Mouse (Mus musculus) cerebellum, adult 2 months (tissue): ENCODE measurements around the gene Scaf4. TPM values are rescaled to one million over a fixed set of nuclear protein-coding genes. Genes with fewer than 3 reads are reported as not detected.

Experiments used
- DNase-seq, 2 experiments: peaks; one replicate each; pipeline ENCODE4 v3.0.0; 2021
- H3K27ac ChIP-seq: fragments of 200-500 bp; 2 replicates; pipeline ENCODE4 v1.5.1; 2012; ENCODE audit warnings: low read length, control low read depth, inconsistent platforms; ENCODE audit not compliant: insufficient read depth
- H3K27me3 ChIP-seq: fragments of 200-500 bp; 2 replicates; pipeline ENCODE4 v1.6.1; 2012; ENCODE audit warnings: inconsistent platforms, mild to moderate bottlenecking, low read length, moderate library complexity; ENCODE audit not compliant: control insufficient read depth, insufficient read depth
- H3K4me1 ChIP-seq: fragments of 200-500 bp; 2 replicates; pipeline ENCODE4 v1.6.1; 2011; ENCODE audit warnings: low read length; ENCODE audit not compliant: control insufficient read depth, insufficient read depth
- H3K4me3 ChIP-seq: fragments of 200-500 bp; replicated peaks from 2 replicates; pipeline ENCODE3; 2011; ENCODE audit warnings: mild to moderate bottlenecking, low read depth, low read length, control low read depth; ENCODE audit not compliant: insufficient read depth
- CTCF ChIP-seq: fragments of 200-500 bp; IDR thresholded peaks from 2 replicates; pipeline ENCODE4 v1.5.1; 2011; ENCODE audit warnings: low read depth, mild to moderate bottlenecking, control low read depth, low read length, moderate library complexity, borderline replicate concordance; ENCODE audit not compliant: insufficient read depth
- POLR2A ChIP-seq: fragments of 200-500 bp; IDR thresholded peaks from 2 replicates; pipeline ENCODE4 v1.6.1; 2011; ENCODE audit warnings: low read length, control low read depth, borderline replicate concordance; ENCODE audit not compliant: insufficient read depth
- WGBS: fragments of 180-500 bp; shearing (Covaris S2); methylation state at CpG from one replicate; pipeline ENCODE4 v1.1.7; 2018; 5-methylcytosine and 5-hydroxymethylcytosine counted together
- polyA plus RNA-seq: library from polyadenylated mRNA; depleted of rRNA; stranded (reverse); fragments of >200 nt; gene quantifications from 2 replicates; pipeline ENCODE4 v1.2.3, GENCODE M21; 2012

Scaf4 gene
- polyA plus RNA-seq, 1 experiment: 48.4 TPM

- WGBS: 26% methylated on average over 14 of the region's 14 CpGs
- Histone ChIP-seq H3K27me3 (no peaks in the 10 kb centered on the region), H3K4me1 (peaks cover 21% of the 10 kb centered on the region), H3K4me3 (peak overlapping the region; percentile 79), H3K27ac (no peak overlapping the region)
- DNase-seq: no peak
- TF ChIP-seq POLR2A: no peak
- no peak for TF ChIP-seq CTCF
Measured at GRCm38 (mm10) chr16:90282620-90283265, 1.6 kb downstream of the Scaf4 start.

- DNase-seq: no peak
- no peak for TF ChIP-seq POLR2A
- no peak for TF ChIP-seq CTCF
- no peaks in the 10 kb centered on the region for H3K27me3 ChIP-seq
- H3K4me3 ChIP-seq: no peak overlapping the region
- 90% methylated on average over 9 of the region's 9 CpGs for WGBS
- peaks cover 21% of the 10 kb centered on the region for H3K4me1 ChIP-seq
- no peak overlapping the region for H3K27ac ChIP-seq
Measured at GRCm38 (mm10) chr16:90281406-90281805, 2.9 kb downstream of the Scaf4 start.

- 49% methylated on average over 5 of the region's 5 CpGs for WGBS
- DNase-seq: no peak
- Histone ChIP-seq H3K27me3 (no peaks in the 10 kb centered on the region), H3K4me3 (no peak overlapping the region), H3K4me1 (peaks cover 21% of the 10 kb centered on the region), H3K27ac (no peak overlapping the region)
- TF ChIP-seq CTCF: no peak
- TF ChIP-seq POLR2A: no peak
Measured at GRCm38 (mm10) chr16:90280989-90281388, 3.3 kb downstream of the Scaf4 start.

GRCm38 (mm10) chr16:90280515-90280914 lies 3.8 kb downstream of the Scaf4 start:
- H3K4me3 ChIP-seq: no peak overlapping the region
- TF ChIP-seq CTCF: no peak
- TF ChIP-seq POLR2A: no peak
- no peak overlapping the region for H3K27ac ChIP-seq
- H3K4me1 ChIP-seq: peaks cover 21% of the 10 kb centered on the region
- 60% methylated on average over 2 of the region's 2 CpGs for WGBS
- H3K27me3 ChIP-seq: no peaks in the 10 kb centered on the region
- DNase-seq: no peak

- no peaks in the 10 kb centered on the region for H3K27me3 ChIP-seq
- H3K4me3 ChIP-seq: no peak overlapping the region
- 51% methylated on average over 6 of the region's 6 CpGs for WGBS
- no peak overlapping the region for H3K27ac ChIP-seq
- TF ChIP-seq CTCF: no peak
- no peak for TF ChIP-seq POLR2A
- H3K4me1 ChIP-seq: peaks cover 18% of the 10 kb centered on the region
- no peak for DNase-seq
Measured at GRCm38 (mm10) chr16:90279058-90279457, 5.2 kb downstream of the Scaf4 start.

GRCm38 (mm10) chr16:90275521-90275920 lies 8.8 kb downstream of the Scaf4 start:
- peaks cover 4% of the 10 kb centered on the region for H3K4me1 ChIP-seq
- no peak overlapping the region for H3K27ac ChIP-seq
- WGBS: 39% methylated on average over 6 of the region's 6 CpGs
- TF ChIP-seq CTCF (no peak), POLR2A (no peak)
- peak; percentile 24 to 42 for DNase-seq
- H3K27me3 ChIP-seq: no peaks in the 10 kb centered on the region
- H3K4me3 ChIP-seq: no peak overlapping the region

GRCm38 (mm10) chr16:90266581-90266980 lies 17.7 kb downstream of the Scaf4 start:
- Histone ChIP-seq H3K4me3 (no peak overlapping the region), H3K27me3 (no peaks in the 10 kb centered on the region), H3K27ac (no peak overlapping the region), H3K4me1 (no peaks in the 10 kb centered on the region)
- no peak for DNase-seq
- TF ChIP-seq POLR2A (no peak), CTCF (no peak)
- 11% methylated on average over 1 of the region's 1 CpGs for WGBS

GRCm38 (mm10) chr16:90265106-90265505 lies 19.2 kb downstream of the Scaf4 start:
- Histone ChIP-seq H3K4me3 (no peak overlapping the region), H3K27ac (no peak overlapping the region), H3K4me1 (no peaks in the 10 kb centered on the region), H3K27me3 (no peaks in the 10 kb centered on the region)
- DNase-seq: no peak
- 87% methylated on average over 1 of the region's 1 CpGs for WGBS
- TF ChIP-seq CTCF (no peak), POLR2A (no peak)

GRCm38 (mm10) chr16:90264021-90264420 lies 20.3 kb downstream of the Scaf4 start:
- Histone ChIP-seq H3K4me1 (no peaks in the 10 kb centered on the region), H3K27me3 (no peaks in the 10 kb centered on the region), H3K4me3 (no peak overlapping the region), H3K27ac (no peak overlapping the region)
- 77% methylated on average over 5 of the region's 5 CpGs for WGBS
- DNase-seq: no peak
- TF ChIP-seq CTCF: no peak
- TF ChIP-seq POLR2A: no peak
